ENCODE assay signal across 8 mouse cellular contexts in genomic region chr3:98226988-98227610, GRCm38 (mm10). TPM values are rescaled to one million over a fixed set of nuclear protein-coding genes. Genes with fewer than 3 reads are reported as not detected.
DNase-seq lines count a peak whose midpoint lies in the region; ATAC-seq lines count a peak whose summit lies in the region.

No protein-coding gene starts in this region.

- H3K9me3 ChIP-seq in embryonic facial prominence, embryonic 15.5 days (replicated peaks) = no peaks in the 10 kb centered on the region
- H3K9me3 ChIP-seq in heart, embryonic 13.5 days = no peaks in the 10 kb centered on the region
- no peaks in the 10 kb centered on the region for H3K9me3 ChIP-seq in kidney, embryonic 16.5 days (ENCODE audit: low read length)
- H3K9me3 ChIP-seq in liver, embryonic 13.5 days (replicated peaks) = no peaks in the 10 kb centered on the region
- H3K9me3 ChIP-seq in neural tube, embryonic 14.5 days (ENCODE audit: control insufficient read depth, low read length) = no peaks in the 10 kb centered on the region

- H3K4me1 ChIP-seq in embryonic facial prominence, embryonic 15.5 days = no peaks in the 10 kb centered on the region
- peaks cover 29% of the 10 kb centered on the region for H3K4me1 ChIP-seq in heart, embryonic 13.5 days
- peaks cover 4% of the 10 kb centered on the region; the same call in 1 of the 2 replicates for H3K4me1 ChIP-seq in kidney, embryonic 16.5 days (ENCODE audit: insufficient read depth, low read length)
- H3K4me1 ChIP-seq in liver, embryonic 13.5 days (replicated peaks) = peaks cover 5% of the 10 kb centered on the region; the same call in 1 of the 2 replicates
- no peaks in the 10 kb centered on the region for H3K4me1 ChIP-seq in neural tube, embryonic 14.5 days (ENCODE audit: control insufficient read depth, insufficient read depth, low read length)

- H3K4me3 ChIP-seq in embryonic facial prominence, embryonic 15.5 days (replicated peaks) = no peak overlapping the region
- H3K4me3 ChIP-seq in heart, embryonic 13.5 days = no peak overlapping the region
- no peak overlapping the region for H3K4me3 ChIP-seq in kidney, embryonic 16.5 days (ENCODE audit: low read length)
- no peak overlapping the region for H3K4me3 ChIP-seq in liver, embryonic 13.5 days (replicated peaks)
- H3K4me3 ChIP-seq in neural tube, embryonic 14.5 days (ENCODE audit: low read depth, low read length) = no peak overlapping the region

- H3K27me3 ChIP-seq in embryonic facial prominence, embryonic 15.5 days = no peaks in the 10 kb centered on the region
- peaks cover 4% of the 10 kb centered on the region; the same call in 1 of the 2 replicates for H3K27me3 ChIP-seq in heart, embryonic 13.5 days (replicated peaks)
- H3K27me3 ChIP-seq in kidney, embryonic 16.5 days (ENCODE audit: insufficient read depth, low read length) = no peaks in the 10 kb centered on the region
- H3K27me3 ChIP-seq in liver, embryonic 13.5 days = no peaks in the 10 kb centered on the region
- H3K27me3 ChIP-seq in neural tube, embryonic 14.5 days (ENCODE audit: control insufficient read depth, insufficient read depth, low read length) = no peaks in the 10 kb centered on the region

- 0 out of 2 replicates have a peak, but pooled peaks have one; percentile 43 for ATAC-seq in embryonic facial prominence, embryonic 15.5 days (ENCODE audit: insufficient number of reproducible peaks, low FRiP score, low TSS enrichment, low read depth)
- no peak for ATAC-seq in heart, embryonic 13.5 days (ENCODE audit: extremely low read depth, insufficient number of reproducible peaks, low FRiP score, low TSS enrichment)
- peak; percentile 21; the same call in 1 of the 2 replicates for ATAC-seq in kidney, embryonic 16.5 days (ENCODE audit: low FRiP score, low TSS enrichment)
- peak; percentile 53 for ATAC-seq in liver, embryonic 13.5 days (ENCODE audit: low read depth)
- ATAC-seq in neural tube, embryonic 14.5 days (ENCODE audit: low read depth) = peak; percentile 66

- H3K27ac ChIP-seq in embryonic facial prominence, embryonic 15.5 days (replicated peaks) = no peak overlapping the region
- peak overlapping the region; percentile 81 for H3K27ac ChIP-seq in heart, embryonic 13.5 days (replicated peaks)
- H3K27ac ChIP-seq in kidney, embryonic 16.5 days (ENCODE audit: low read length) = no peak overlapping the region
- no peak overlapping the region for H3K27ac ChIP-seq in liver, embryonic 13.5 days
- no peak overlapping the region for H3K27ac ChIP-seq in neural tube, embryonic 14.5 days (ENCODE audit: low read depth, low read length)

- peak; percentile 80 to 83 for DNase-seq in B cell, adult 2 months
- peak; percentile 48 to 55 for DNase-seq in adrenal gland, postnatal 4 days (ENCODE audit: low spot score in 2 of 2)
- DNase-seq in liver, embryonic 13.5 days = peak; percentile 34
- DNase-seq in telencephalon, adult 2 months (ENCODE audit: low read depth, low spot score) = peak; percentile 16

- 34% methylated on average over 19 of the region's 19 CpGs for WGBS in embryonic facial prominence, embryonic 15.5 days
- WGBS in heart, embryonic 13.5 days = 30% methylated on average over 19 of the region's 19 CpGs
- 36% methylated on average over 19 of the region's 19 CpGs for WGBS in kidney, embryonic 16.5 days
- 27% methylated on average over 19 of the region's 19 CpGs for WGBS in liver, embryonic 13.5 days (ENCODE audit: insufficient replicate concordance)
- 34% methylated on average over 19 of the region's 19 CpGs for WGBS in neural tube, embryonic 14.5 days

- H3K4me2 ChIP-seq in embryonic facial prominence, embryonic 15.5 days (replicated peaks) = no peak overlapping the region
- H3K4me2 ChIP-seq in heart, embryonic 13.5 days = peak overlapping the region; percentile 28; the same call in 1 of the 2 replicates
- no peak overlapping the region for H3K4me2 ChIP-seq in kidney, embryonic 16.5 days (replicated peaks; ENCODE audit: low read depth, low read length)
- no peak overlapping the region for H3K4me2 ChIP-seq in liver, embryonic 13.5 days
- no peak overlapping the region for H3K4me2 ChIP-seq in neural tube, embryonic 14.5 days (ENCODE audit: low read depth, low read length)

- H3K36me3 ChIP-seq in embryonic facial prominence, embryonic 15.5 days = no peaks in the 10 kb centered on the region
- H3K36me3 ChIP-seq in heart, embryonic 13.5 days = no peaks in the 10 kb centered on the region
- no peaks in the 10 kb centered on the region for H3K36me3 ChIP-seq in kidney, embryonic 16.5 days (ENCODE audit: insufficient read depth, low read length)
- H3K36me3 ChIP-seq in liver, embryonic 13.5 days = no peaks in the 10 kb centered on the region
- H3K36me3 ChIP-seq in neural tube, embryonic 14.5 days (ENCODE audit: control insufficient read depth, insufficient read depth, low read length) = no peaks in the 10 kb centered on the region

- H3K9ac ChIP-seq in embryonic facial prominence, embryonic 15.5 days = no peak overlapping the region
- peak overlapping the region; percentile 16; the same call in 1 of the 2 replicates for H3K9ac ChIP-seq in heart, embryonic 13.5 days
- H3K9ac ChIP-seq in kidney, embryonic 16.5 days (replicated peaks; ENCODE audit: low read length) = no peak overlapping the region
- H3K9ac ChIP-seq in liver, embryonic 13.5 days = no peak overlapping the region
- H3K9ac ChIP-seq in neural tube, embryonic 14.5 days (replicated peaks; ENCODE audit: low read depth, low read length) = no peak overlapping the region

RNA-seq across cellular contexts. Expression of gene Reg4, which starts 5.1 kb away (rescaled TPM):
- total RNA-seq in adrenal gland, postnatal 4 days (2021) = not detected
- polyA plus RNA-seq in embryonic facial prominence, embryonic 15.5 days (2015; fragmentation: Nextera tagmentation; extraction: Ambion mirVana) = not detected in 2 replicates
- not detected in 2 replicates for polyA plus RNA-seq in heart, embryonic 13.5 days (2015; fragmentation: Nextera tagmentation; extraction: Ambion mirVana)
- 0.58 and 0.67 TPM in 2 replicates for polyA plus RNA-seq in kidney, embryonic 16.5 days (2015; fragmentation: Nextera tagmentation; extraction: Ambion mirVana)
- polyA plus RNA-seq in liver, embryonic 13.5 days (2015; fragmentation: Nextera tagmentation; extraction: Ambion mirVana) = not detected in 2 replicates
- polyA plus RNA-seq in neural tube, embryonic 14.5 days (2014; fragmentation: Nextera tagmentation; extraction: Ambion mirVana) = not detected in 2 replicates

RNA-seq across cellular contexts. Expression of gene Hmgcs2, which starts 53.1 kb away (rescaled TPM):
- total RNA-seq in adrenal gland, postnatal 4 days (2021) = 100 to 1,000 TPM in 1 of 2 experiments, 10 to 100 TPM in 1; 30.6 to 130 TPM
- polyA plus RNA-seq in embryonic facial prominence, embryonic 15.5 days (2015; fragmentation: Nextera tagmentation; extraction: Ambion mirVana) = 4.9 and 6.4 TPM in 2 replicates
- polyA plus RNA-seq in heart, embryonic 13.5 days (2015; fragmentation: Nextera tagmentation; extraction: Ambion mirVana) = 9.5 and 11.6 TPM in 2 replicates
- polyA plus RNA-seq in kidney, embryonic 16.5 days (2015; fragmentation: Nextera tagmentation; extraction: Ambion mirVana) = 12.3 and 13.1 TPM in 2 replicates
- 41.9 and 42.6 TPM in 2 replicates for polyA plus RNA-seq in liver, embryonic 13.5 days (2015; fragmentation: Nextera tagmentation; extraction: Ambion mirVana)
- polyA plus RNA-seq in neural tube, embryonic 14.5 days (2014; fragmentation: Nextera tagmentation; extraction: Ambion mirVana) = 6.5 and 17.6 TPM in 2 replicates

Comparison
In these comparisons a context has a peak if more than half of its experiments do, and no peak if none do; other contexts are left out.
1. DNase-seq: peak in every context shown above with its lines; median percentile 82 in B cell, adult 2 months; 52 in adrenal gland, postnatal 4 days; 34 in liver, embryonic 13.5 days; 16 in telencephalon, adult 2 months.